Mouse (Mus musculus): Measurements from ENCODE around the gene Gm21936.
"Not testable (repeated sequence)": the region's sequence is repeated elsewhere in the genome, so short reads cannot be mapped to it uniquely, and the experiment has no call there.

Gene Gm21936

GRCm38 (mm10) chr12:87795212-87795611 is at the start of gene Gm21936:
Gm21936 (plus strand) TSS chr12:87795512.
- not testable (repeated sequence) for DNase-seq (ENCODE audit: low spot score in 2 of 2)

- not testable (repeated sequence) for DNase-seq (ENCODE audit: low spot score in 2 of 2)
These were observed 19.7 kb upstream of the Gm21936 start, which contains the start of gene Gm21319 for GRCm38 (mm10) chr12:87775655-87776054. Gm21319 (minus strand) TSS chr12:87775755.

GRCm38 (mm10) chr12:87797971-87798370 is 2.7 kb downstream of the Gm21936 start:
- not testable (repeated sequence) for DNase-seq (ENCODE audit: low spot score in 2 of 2)

- not testable (repeated sequence) for DNase-seq (ENCODE audit: low spot score in 2 of 2)
These were observed 21.0 kb downstream of the Gm21936 start, which contains the start of gene BB287469 for GRCm38 (mm10) chr12:87816277-87816676. BB287469 (plus strand) TSS chr12:87816577.

GRCm38 (mm10) chr12:87842239-87842638 is 46.9 kb downstream of the Gm21936 start, which contains the start of gene Gm2001:
Gm2001 (minus strand) TSS chr12:87842339.
- not testable (repeated sequence) for DNase-seq (ENCODE audit: low spot score in 2 of 2)
